Mouse (Mus musculus): ENCODE results near the gene Ccm2. TPM values are rescaled to one million over a fixed set of nuclear protein-coding genes. Genes with fewer than 3 reads are reported as not detected.

The Ccm2 gene
- polyA plus RNA-seq, 1 experiment from 2014 or later: 36.0 TPM

Other genes with a start within 250 kb of the Ccm2 start
- 3.3 and 3.7 TPM in 2 replicates for gene Zmiz2, start 157.8 kb upstream of the Ccm2 start, polyA plus RNA-seq (2015; fragmentation: Nextera tagmentation; extraction: Ambion mirVana)
- gene Ppia, start 131.4 kb upstream of the Ccm2 start, polyA plus RNA-seq (2015; fragmentation: Nextera tagmentation; extraction: Ambion mirVana): 2,023 and 2,306 TPM in 2 replicates
- 116 and 120 TPM in 2 replicates for gene H2afv, start 102.4 kb upstream of the Ccm2 start, polyA plus RNA-seq (2015; fragmentation: Nextera tagmentation; extraction: Ambion mirVana)
- 7.3 TPM in 2 replicates for gene Purb, start 71.0 kb upstream of the Ccm2 start, polyA plus RNA-seq (2015; fragmentation: Nextera tagmentation; extraction: Ambion mirVana)
- 8.5 and 8.7 TPM in 2 replicates for gene Myo1g, start 25.9 kb upstream of the Ccm2 start, polyA plus RNA-seq (2015; fragmentation: Nextera tagmentation; extraction: Ambion mirVana)
- gene Nacad, start 59.2 kb downstream of the Ccm2 start, polyA plus RNA-seq (2015; fragmentation: Nextera tagmentation; extraction: Ambion mirVana): 3.2 and 3.6 TPM in 2 replicates
- 27.2 and 28.6 TPM in 2 replicates for gene Tbrg4, start 79.2 kb downstream of the Ccm2 start, polyA plus RNA-seq (2015; fragmentation: Nextera tagmentation; extraction: Ambion mirVana)
- gene Wap, start 91.8 kb downstream of the Ccm2 start, polyA plus RNA-seq (2015; fragmentation: Nextera tagmentation; extraction: Ambion mirVana): not detected in 2 replicates
- gene Ramp3, start 111.6 kb downstream of the Ccm2 start, polyA plus RNA-seq (2015; fragmentation: Nextera tagmentation; extraction: Ambion mirVana): 0.31 TPM in 1 of 2 replicates, not detected in the other

All from liver, embryonic 16.5 days (tissue).